Mouse (Mus musculus) kidney, postnatal 0 days (tissue): ENCODE measurements around the gene Ube2u. TPM values are rescaled to one million over a fixed set of nuclear protein-coding genes. Genes with fewer than 3 reads are reported as not detected.
"Not testable (repeated sequence)": the region's sequence is repeated elsewhere in the genome, so short reads cannot be mapped to it uniquely, and the experiment has no call there.

Experiments used
- ATAC-seq: fragments of 200-750 bp; cut with Nextera tagmentation; replicated peaks from 2 replicates; pipeline ENCODE4 v1.8.0; 2017; ENCODE audit warnings: low read depth, moderate number of reproducible peaks, moderate TSS enrichment, moderate library complexity; ENCODE audit not compliant: low FRiP score
- DNase-seq: peaks from one replicate; pipeline ENCODE4 v3.0.0-alpha.2; 2016; ENCODE audit warnings: low spot score
- H3K27ac ChIP-seq: fragments of 300-500 bp; sonication (generic); 2 replicates; pipeline ENCODE4 v1.5.1; 2014; ENCODE audit warnings: mild to moderate bottlenecking
- H3K27me3 ChIP-seq: fragments of 300-500 bp; sonication (generic); 2 replicates; pipeline ENCODE4 v1.6.1; 2014; ENCODE audit warnings: low read length, mixed read lengths; ENCODE audit not compliant: insufficient read depth
- H3K36me3 ChIP-seq: fragments of 300-500 bp; sonication (generic); 2 replicates; pipeline ENCODE4 v1.6.1; 2014; ENCODE audit warnings: low read length, mixed read lengths; ENCODE audit not compliant: insufficient read depth
- H3K4me1 ChIP-seq: fragments of 300-500 bp; sonication (generic); replicated peaks from 2 replicates; pipeline ENCODE4 v1.6.1; 2014; ENCODE audit warnings: antibody characterized with exemption, low read length, mixed read lengths; ENCODE audit not compliant: insufficient read depth
- H3K4me2 ChIP-seq: fragments of 300-500 bp; sonication (generic); 2 replicates; pipeline ENCODE4 v1.6.1; 2014; ENCODE audit warnings: mild to moderate bottlenecking, low read length, moderate library complexity, mixed read lengths
- H3K4me3 ChIP-seq: fragments of 300-500 bp; sonication (generic); replicated peaks from 2 replicates; pipeline ENCODE4 v1.5.1; 2014; ENCODE audit warnings: low read depth, low read length
- H3K9ac ChIP-seq: fragments of 300-500 bp; sonication (generic); 2 replicates; pipeline ENCODE4 v1.6.1; 2014; ENCODE audit warnings: low read depth, low read length
- H3K9me3 ChIP-seq: fragments of 300-500 bp; sonication (generic); replicated peaks from 2 replicates; pipeline ENCODE4 v1.6.1; 2016; ENCODE audit warnings: low read length, inconsistent platforms, mixed read lengths
- CTCF ChIP-seq: IDR thresholded peaks from 2 replicates; pipeline ENCODE4 v1.5.1; 2016; ENCODE audit warnings: antibody characterized with exemption, low read depth, mild to moderate bottlenecking, moderate library complexity
- WGBS: fragments of 180-500 bp; shearing (Covaris S2); extraction: QIAGEN DNeasy Blood & Tissue Kit; methylation state at CpG from one replicate; pipeline ENCODE4 v1.1.7; 2014; 5-methylcytosine and 5-hydroxymethylcytosine counted together
- polyA plus RNA-seq: library from polyadenylated mRNA; unstranded; fragments of >200 nt; fragmentation: Nextera tagmentation; extraction: Ambion mirVana; gene quantifications from 2 replicates; pipeline ENCODE4 v1.2.1, GENCODE M21; 2015

The Ube2u gene
- polyA plus RNA-seq, 1 experiment from 2014 or later, result 1.6 TPM

GRCm38 (mm10) chr4:100488447-100488846 lies 9.8 kb downstream of the Ube2u start:
- Histone ChIP-seq H3K4me3 (no peak overlapping the region), H3K9ac (no peak overlapping the region), H3K4me1 (no peaks in the 10 kb centered on the region), H3K4me2 (no peak overlapping the region), H3K36me3 (no peaks in the 10 kb centered on the region), H3K27ac (no peak overlapping the region), H3K27me3 (no peaks in the 10 kb centered on the region), H3K9me3 (no peaks in the 10 kb centered on the region)
- WGBS, result 84% methylated on average over 3 of the region's 3 CpGs
- ATAC-seq (no peak), DNase-seq (no peak)
- TF ChIP-seq CTCF, result no peak

- Histone ChIP-seq H3K4me2 (no peak overlapping the region), H3K9me3 (no peaks in the 10 kb centered on the region), H3K27ac (no peak overlapping the region), H3K4me3 (no peak overlapping the region), H3K9ac (no peak overlapping the region), H3K27me3 (no peaks in the 10 kb centered on the region), H3K36me3 (no peaks in the 10 kb centered on the region), H3K4me1 (no peaks in the 10 kb centered on the region)
- WGBS, result 93% methylated on average over 3 of the region's 3 CpGs
- ATAC-seq (no peak), DNase-seq (no peak)
- TF ChIP-seq CTCF, result no peak
Observed at GRCm38 (mm10) chr4:100495176-100495575, 16.5 kb downstream of the Ube2u start.

- Histone ChIP-seq H3K9me3 (no peaks in the 10 kb centered on the region), H3K4me1 (no peaks in the 10 kb centered on the region), H3K9ac (no peak overlapping the region), H3K27me3 (no peaks in the 10 kb centered on the region), H3K4me2 (no peak overlapping the region), H3K4me3 (no peak overlapping the region), H3K36me3 (no peaks in the 10 kb centered on the region), H3K27ac (no peak overlapping the region)
- 83% methylated on average over 1 of the region's 1 CpGs for WGBS
- ATAC-seq (no peak), DNase-seq (no peak)
- no peak for TF ChIP-seq CTCF
Observed at GRCm38 (mm10) chr4:100496521-100496920, 17.9 kb downstream of the Ube2u start.

GRCm38 (mm10) chr4:100498192-100498591 lies 19.5 kb downstream of the Ube2u start:
- Histone ChIP-seq H3K9ac (no peak overlapping the region), H3K27ac (no peak overlapping the region), H3K4me2 (no peak overlapping the region), H3K36me3 (no peaks in the 10 kb centered on the region), H3K9me3 (no peaks in the 10 kb centered on the region), H3K4me1 (no peaks in the 10 kb centered on the region), H3K27me3 (no peaks in the 10 kb centered on the region), H3K4me3 (no peak overlapping the region)
- DNase-seq (peak; percentile 29), ATAC-seq (no peak)
- peak; percentile 56 for TF ChIP-seq CTCF
- 63% methylated on average over 6 of the region's 6 CpGs for WGBS

- not testable (repeated sequence) for H3K9me3 ChIP-seq, H3K9ac ChIP-seq, H3K36me3 ChIP-seq, H3K27me3 ChIP-seq, H3K4me3 ChIP-seq, ATAC-seq, DNase-seq, H3K4me1 ChIP-seq, H3K4me2 ChIP-seq, H3K27ac ChIP-seq
- 95% methylated on average over 7 of the region's 7 CpGs for WGBS
Observed at GRCm38 (mm10) chr4:100499037-100499601, 20.5 kb downstream of the Ube2u start.

- no peak for TF ChIP-seq CTCF
- Histone ChIP-seq H3K27ac (no peak overlapping the region), H3K4me2 (no peak overlapping the region), H3K4me1 (no peaks in the 10 kb centered on the region), H3K36me3 (no peaks in the 10 kb centered on the region), H3K4me3 (no peak overlapping the region), H3K9ac (no peak overlapping the region), H3K27me3 (no peaks in the 10 kb centered on the region), H3K9me3 (no peaks in the 10 kb centered on the region)
- DNase-seq (no peak), ATAC-seq (no peak)
- 93% methylated on average over 2 of the region's 2 CpGs for WGBS
Observed at GRCm38 (mm10) chr4:100503337-100503736, 24.7 kb downstream of the Ube2u start.

- ATAC-seq (no peak), DNase-seq (peak; percentile 44)
- no peak overlapping the region for H3K27ac ChIP-seq
- no peaks in the 10 kb centered on the region for H3K9me3 ChIP-seq
- H3K36me3 ChIP-seq, result no peaks in the 10 kb centered on the region
- no peak overlapping the region for H3K4me2 ChIP-seq
- TF ChIP-seq CTCF, result no peak
- no peaks in the 10 kb centered on the region for H3K4me1 ChIP-seq
- H3K4me3 ChIP-seq, result no peak overlapping the region
- H3K9ac ChIP-seq, result no peak overlapping the region
- H3K27me3 ChIP-seq, result no peaks in the 10 kb centered on the region
- WGBS, result 79% methylated on average over 2 of the region's 2 CpGs
Observed at GRCm38 (mm10) chr4:100517646-100518045, 39.0 kb downstream of the Ube2u start.
